Mouse (Mus musculus) heart, adult 2 months (tissue): ENCODE results near the gene Tunar. TPM values are rescaled to one million over a fixed set of nuclear protein-coding genes. Genes with fewer than 3 reads are reported as not detected.
A peak's percentile ranks its signal among the peaks of the same experiment; 100 is the strongest.

ENCODE experiments used
- DNase-seq, 2 experiments: peaks; one replicate each; pipeline ENCODE4 v3.0.0; 2021
- H3K27ac ChIP-seq: fragments of 200-600 bp; 2 replicates; pipeline ENCODE4 v1.8.1; 2022
- H3K27me3 ChIP-seq: fragments of 200-500 bp; 2 replicates; pipeline ENCODE4 v1.6.1; 2012; ENCODE audit warnings: mild to moderate bottlenecking, low read length, inconsistent platforms, mixed read lengths; ENCODE audit not compliant: control insufficient read depth, insufficient read depth
- H3K36me3 ChIP-seq: fragments of 200-500 bp; 2 replicates; pipeline ENCODE4 v1.6.1; 2012; ENCODE audit warnings: low read length, inconsistent platforms; ENCODE audit not compliant: control insufficient read depth, insufficient read depth
- H3K4me1 ChIP-seq: fragments of 200-500 bp; 2 replicates; pipeline ENCODE4 v1.6.1; 2011; ENCODE audit warnings: low read length; ENCODE audit not compliant: control insufficient read depth, insufficient read depth
- H3K4me3 ChIP-seq: fragments of 200-600 bp; 2 replicates; pipeline ENCODE4 v1.8.1; 2022
- H3K79me2 ChIP-seq: fragments of 200-500 bp; replicated peaks from 2 replicates; pipeline ENCODE4 v1.6.1; 2012; ENCODE audit warnings: mild to moderate bottlenecking, inconsistent platforms, low read length, moderate library complexity, mixed read lengths; ENCODE audit not compliant: control insufficient read depth, insufficient read depth
- H3K9ac ChIP-seq: fragments of 200-500 bp; 2 replicates; pipeline ENCODE4 v1.6.1; 2012; ENCODE audit warnings: low read depth, mild to moderate bottlenecking, control low read depth, inconsistent platforms, low read length, mixed read lengths
- CTCF ChIP-seq: fragments of 200-600 bp; IDR thresholded peaks from 2 replicates; pipeline ENCODE4 v1.8.1; 2022; ENCODE audit warnings: antibody characterized with exemption, mild to moderate bottlenecking, moderate library complexity
- EP300 ChIP-seq: fragments of 200-500 bp; IDR thresholded peaks from 2 replicates; pipeline ENCODE4 v1.6.1; 2011; ENCODE audit warnings: low read depth, low read length, control low read depth; ENCODE audit not compliant: insufficient read depth
- POLR2A ChIP-seq: fragments of 200-500 bp; IDR thresholded peaks from 2 replicates; pipeline ENCODE4 v1.6.1; 2011; ENCODE audit warnings: mild to moderate bottlenecking, low read depth, low read length, control low read depth; ENCODE audit not compliant: insufficient read depth
- WGBS: fragments of 180-500 bp; shearing (Covaris S2); methylation state at CpG from one replicate; pipeline ENCODE4 v1.1.7; 2018; 5-methylcytosine and 5-hydroxymethylcytosine counted together
- intact Hi-C: fragments of 180-260 bp; cut with DNase I; formaldehyde crosslinking; loops from one replicate; pipeline ENCODE4 v1.15.1; 2025
- polyA plus RNA-seq: library from polyadenylated mRNA; depleted of rRNA; stranded (reverse); fragments of >200 nt; gene quantifications from 2 replicates; pipeline ENCODE4 v1.2.3, GENCODE M21; 2012
- total RNA-seq, 2 experiments: library from RNA; stranded (reverse); gene quantifications; 2 replicates each; pipeline ENCODE4 v1.2.3; 2021

The Tunar gene
- total and polyA plus RNA-seq, 3 experiments = 0.09 to 0.10 TPM; not detected in 1

- Histone ChIP-seq H3K79me2 (no peaks in the 10 kb centered on the region), H3K27me3 (peaks cover 2% of the 10 kb centered on the region; the same call in 1 of the 2 replicates), H3K4me1 (no peaks in the 10 kb centered on the region), H3K36me3 (no peaks in the 10 kb centered on the region), H3K4me3 (no peak overlapping the region), H3K9ac (no peak overlapping the region), H3K27ac (no peak overlapping the region)
- TF ChIP-seq CTCF = no peak
- no peak for TF ChIP-seq POLR2A
- TF ChIP-seq EP300 = no peak
- DNase-seq = no peak
- intact Hi-C loops = no loop called here
- 58% methylated on average over 6 of the region's 6 CpGs for WGBS
Measured at GRCm38 (mm10) chr12:105406008-105406407, 72.3 kb downstream of the Tunar start.

GRCm38 (mm10) chr12:105413909-105414308 is 80.2 kb downstream of the Tunar start:
- Histone ChIP-seq H3K36me3 (no peaks in the 10 kb centered on the region), H3K27me3 (no peaks in the 10 kb centered on the region), H3K4me3 (no peak overlapping the region), H3K27ac (no peak overlapping the region), H3K9ac (no peak overlapping the region), H3K4me1 (no peaks in the 10 kb centered on the region), H3K79me2 (no peaks in the 10 kb centered on the region)
- no peak for DNase-seq
- 79% methylated on average over 8 of the region's 8 CpGs for WGBS
- TF ChIP-seq CTCF = no peak
- intact Hi-C loops = no loop called here

- H3K27ac ChIP-seq = no peak overlapping the region
- no peak for DNase-seq
- H3K4me1 ChIP-seq = no peaks in the 10 kb centered on the region
- no peak overlapping the region for H3K4me3 ChIP-seq
- TF ChIP-seq EP300 = no peak
- no peak for TF ChIP-seq CTCF
- no peak for TF ChIP-seq POLR2A
- H3K9ac ChIP-seq = no peak overlapping the region
- WGBS = 26% methylated on average over 6 of the region's 6 CpGs
- H3K36me3 ChIP-seq = no peaks in the 10 kb centered on the region
- intact Hi-C loops = no loop called here
- no peaks in the 10 kb centered on the region for H3K27me3 ChIP-seq
- no peaks in the 10 kb centered on the region for H3K79me2 ChIP-seq
Measured at GRCm38 (mm10) chr12:105420476-105420875, 86.8 kb downstream of the Tunar start.

- H3K27me3 ChIP-seq = no peaks in the 10 kb centered on the region
- TF ChIP-seq POLR2A = no peak
- TF ChIP-seq EP300 = no peak
- no peak for TF ChIP-seq CTCF
- DNase-seq = no peak
- H3K4me3 ChIP-seq = no peak overlapping the region
- intact Hi-C loops = loop anchor here (2.0 to 5.0 kb wide), 2 partner anchors 352 to 374 kb away; no protein-coding TSS in a partner anchor
- no peak overlapping the region for H3K9ac ChIP-seq
- H3K36me3 ChIP-seq = no peaks in the 10 kb centered on the region
- H3K79me2 ChIP-seq = no peaks in the 10 kb centered on the region
- no peaks in the 10 kb centered on the region for H3K4me1 ChIP-seq
- WGBS = 52% methylated on average over 7 of the region's 7 CpGs
- no peak overlapping the region for H3K27ac ChIP-seq
Measured at GRCm38 (mm10) chr12:105426541-105426940, 92.9 kb downstream of the Tunar start.

- intact Hi-C loops = loop anchor here (2.0 to 5.0 kb wide), 2 partner anchors 352 to 375 kb away; no protein-coding TSS in a partner anchor
- Histone ChIP-seq H3K4me1 (no peaks in the 10 kb centered on the region), H3K27ac (no peak overlapping the region), H3K4me3 (no peak overlapping the region), H3K36me3 (no peaks in the 10 kb centered on the region), H3K9ac (no peak overlapping the region), H3K27me3 (no peaks in the 10 kb centered on the region), H3K79me2 (no peaks in the 10 kb centered on the region)
- WGBS = 16% methylated on average over 10 of the region's 10 CpGs
- peak; percentile 50 to 53 for DNase-seq
- no peak for TF ChIP-seq EP300
- TF ChIP-seq CTCF = peak; percentile 70
- no peak for TF ChIP-seq POLR2A
Measured at GRCm38 (mm10) chr12:105427039-105427757, 93.5 kb downstream of the Tunar start.

- no peaks in the 10 kb centered on the region for H3K36me3 ChIP-seq
- no peaks in the 10 kb centered on the region for H3K27me3 ChIP-seq
- TF ChIP-seq POLR2A = no peak
- TF ChIP-seq EP300 = no peak
- TF ChIP-seq CTCF = peak; percentile 49
- H3K79me2 ChIP-seq = no peaks in the 10 kb centered on the region
- H3K27ac ChIP-seq = no peak overlapping the region
- 35% methylated on average over 3 of the region's 3 CpGs for WGBS
- H3K4me3 ChIP-seq = no peak overlapping the region
- intact Hi-C loops = no loop called here
- H3K4me1 ChIP-seq = no peaks in the 10 kb centered on the region
- no peak for DNase-seq
- H3K9ac ChIP-seq = no peak overlapping the region
Measured at GRCm38 (mm10) chr12:105431872-105432271, 98.2 kb downstream of the Tunar start.
